Mouse (Mus musculus) cerebellum, adult 11 months (tissue): ENCODE results near the gene Usp22.
"Not testable (repeated sequence)": the region's sequence is repeated elsewhere in the genome, so short reads cannot be mapped to it uniquely, and the experiment has no call there.

Experiments
- DNase-seq: peaks from one replicate; pipeline ENCODE4 v3.0.0; 2022

Gene Usp22

DNA sequence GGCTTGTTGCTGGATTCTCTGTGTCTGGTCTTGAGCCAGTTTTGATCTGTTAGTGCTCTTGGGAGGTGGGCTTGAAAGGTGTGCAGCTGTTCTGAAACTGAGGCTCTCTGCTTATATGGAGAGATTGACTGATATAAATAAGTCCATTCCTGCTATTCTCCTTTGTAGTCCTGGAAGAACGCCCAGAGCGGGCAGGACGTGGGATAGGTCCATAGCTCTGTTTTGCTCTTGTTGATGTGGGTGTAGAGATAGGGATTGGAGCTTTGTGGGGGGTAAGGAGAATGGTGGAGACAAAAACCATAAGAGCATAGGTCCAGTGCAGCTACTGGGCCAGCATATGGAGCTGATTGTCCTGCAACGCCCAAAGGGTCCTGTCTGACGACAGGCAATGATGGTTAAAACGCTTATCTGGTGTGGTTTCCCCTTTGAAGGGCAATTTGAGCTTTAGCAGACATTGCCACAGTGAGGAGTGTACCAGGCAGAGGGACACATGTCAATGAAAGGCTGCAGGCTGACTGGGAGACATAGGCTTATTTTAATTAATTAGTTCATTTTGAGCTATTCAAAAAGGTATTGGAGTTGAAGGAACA is 31.8 kb downstream of the Usp22 start:
- no peak for DNase-seq

DNA sequence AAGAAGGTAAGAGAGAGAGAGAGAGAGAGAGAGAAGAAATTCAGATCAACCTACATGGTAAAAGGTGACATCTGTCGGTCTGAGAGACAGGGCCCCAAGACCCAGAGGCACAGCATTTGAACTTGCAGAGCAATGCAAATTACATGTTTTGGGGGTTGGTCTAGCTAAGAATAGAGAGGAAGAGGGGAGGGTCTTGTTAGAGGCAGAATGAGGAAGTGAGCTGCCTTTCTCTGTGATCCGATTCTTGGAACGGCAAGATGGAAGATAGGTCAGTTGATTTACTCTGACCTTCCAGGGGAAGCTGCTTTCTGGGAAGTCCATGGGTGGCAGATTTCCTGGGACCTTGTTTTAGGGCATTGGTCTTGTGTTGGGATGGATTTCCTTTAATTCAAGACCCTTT is 32.6 kb downstream of the Usp22 start:
- DNase-seq: no peak

DNA sequence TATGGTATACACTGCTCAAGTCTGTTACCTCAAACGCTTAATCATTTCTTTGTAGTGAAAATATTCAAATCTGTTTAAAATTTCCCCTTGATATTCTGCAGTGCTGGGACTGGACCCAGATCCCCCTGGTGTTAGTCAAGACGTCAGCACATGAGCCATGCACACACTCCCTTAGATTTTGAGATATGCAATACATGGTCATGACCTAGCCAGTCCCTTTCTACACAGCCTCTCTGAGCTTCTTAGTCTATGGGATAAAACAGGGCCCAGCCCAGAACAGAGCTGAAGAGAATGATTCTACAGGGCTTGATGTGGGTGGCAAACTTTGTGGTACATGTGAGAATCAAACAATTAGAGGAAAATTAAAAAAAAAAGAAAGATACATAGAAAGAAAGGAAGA is 33.2 kb downstream of the Usp22 start:
- no peak for DNase-seq

GRCm38 (mm10) chr11:61132943-61133342 is 41.9 kb downstream of the Usp22 start:
- no peak for DNase-seq

- DNase-seq: not testable (repeated sequence)
Observed at GRCm38 (mm10) chr11:61130646-61131045, 44.2 kb downstream of the Usp22 start.

- no peak for DNase-seq
Observed at GRCm38 (mm10) chr11:61129305-61129704, 45.5 kb downstream of the Usp22 start.

GRCm38 (mm10) chr11:61127421-61128055 is 47.3 kb downstream of the Usp22 start:
- DNase-seq: no peak

DNA sequence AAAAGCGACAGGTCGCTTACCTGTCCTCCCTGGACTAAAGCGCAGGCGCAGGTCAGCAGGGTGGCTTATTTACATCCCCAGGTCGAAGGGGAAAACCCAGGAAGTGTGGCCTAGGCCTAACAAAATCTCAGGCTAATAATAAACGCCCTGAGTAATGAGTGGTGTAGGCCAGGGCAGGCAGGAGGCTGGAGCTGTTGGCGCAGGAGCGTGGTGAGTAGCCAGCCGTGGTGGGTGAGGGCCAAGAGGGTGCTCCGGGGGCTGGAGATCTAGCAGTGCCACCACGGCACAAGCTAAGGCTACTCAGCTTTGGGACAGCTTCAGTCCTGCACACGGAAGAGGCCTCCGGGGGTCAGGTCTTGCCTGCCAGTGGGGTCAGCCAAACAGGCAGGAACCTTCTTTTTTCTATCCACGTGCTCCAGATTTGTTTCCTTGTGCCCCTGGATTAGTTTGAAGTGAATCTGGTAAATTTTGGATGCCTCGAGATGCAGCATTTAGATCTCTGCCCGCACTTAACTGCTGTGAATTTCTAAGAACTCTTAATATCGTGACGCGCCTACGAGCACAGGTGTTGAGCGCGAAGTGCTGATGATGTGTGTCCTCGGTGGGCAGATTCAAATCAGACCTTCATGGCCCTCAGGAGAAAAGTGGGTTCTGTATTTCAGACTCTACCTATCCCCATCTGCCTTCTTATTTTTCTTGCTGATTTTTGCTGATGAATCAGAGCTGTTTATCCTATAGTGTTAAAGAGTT is 48.1 kb downstream of the Usp22 start, which contains the start of gene Tnfrsf13b:
Gene Tnfrsf13b, plus strand, starts transcription at position 150 of the 750 bp plus-strand sequence.
- no peak for DNase-seq

GRCm38 (mm10) chr11:61125970-61126369 is 48.9 kb downstream of the Usp22 start:
- no peak for DNase-seq

DNA sequence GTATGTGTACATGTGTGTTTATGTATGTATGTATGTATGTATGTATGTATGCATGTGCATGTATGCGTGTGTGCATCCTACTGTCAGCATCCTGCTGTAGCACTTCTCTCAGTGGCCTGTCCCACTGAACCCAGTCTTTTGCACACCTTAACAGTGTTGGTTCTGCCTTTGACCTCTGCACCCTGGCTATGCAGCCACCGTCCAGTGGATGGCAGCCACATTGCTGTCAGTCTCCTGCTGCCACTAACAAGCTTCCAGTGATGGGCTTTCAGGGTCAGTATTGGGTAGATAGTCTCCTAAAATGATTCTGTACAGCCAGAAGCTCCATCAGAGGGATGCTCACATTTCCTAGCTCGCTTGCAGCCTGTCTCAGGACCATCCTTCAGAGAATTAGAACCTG is 51.0 kb downstream of the Usp22 start:
- DNase-seq: no peak

DNA sequence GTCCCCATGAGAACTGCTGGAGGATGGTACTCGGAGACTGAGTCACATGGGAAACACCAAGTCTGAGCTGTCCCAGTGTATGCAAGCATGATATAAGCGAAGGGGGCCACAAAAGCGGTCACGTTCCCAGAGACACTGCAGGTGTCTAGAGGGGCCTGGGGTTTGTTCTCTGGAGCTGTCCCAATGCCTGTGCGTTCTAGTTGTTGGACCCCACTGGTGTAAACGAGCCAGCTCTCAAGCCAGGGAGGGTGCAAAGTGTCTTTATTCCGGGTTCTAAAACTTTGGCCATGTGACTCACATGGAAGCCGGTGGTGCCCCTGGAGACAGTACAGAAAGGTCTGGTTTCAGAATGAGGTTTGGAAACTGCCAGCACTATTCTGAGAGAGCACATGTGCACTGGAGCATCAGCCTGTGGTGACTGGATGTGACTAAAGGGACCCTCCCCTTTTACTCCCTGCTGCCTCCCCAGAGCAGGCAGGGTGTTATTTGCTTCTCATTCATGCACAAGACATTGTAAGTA is 52.0 kb downstream of the Usp22 start:
- no peak for DNase-seq

DNA sequence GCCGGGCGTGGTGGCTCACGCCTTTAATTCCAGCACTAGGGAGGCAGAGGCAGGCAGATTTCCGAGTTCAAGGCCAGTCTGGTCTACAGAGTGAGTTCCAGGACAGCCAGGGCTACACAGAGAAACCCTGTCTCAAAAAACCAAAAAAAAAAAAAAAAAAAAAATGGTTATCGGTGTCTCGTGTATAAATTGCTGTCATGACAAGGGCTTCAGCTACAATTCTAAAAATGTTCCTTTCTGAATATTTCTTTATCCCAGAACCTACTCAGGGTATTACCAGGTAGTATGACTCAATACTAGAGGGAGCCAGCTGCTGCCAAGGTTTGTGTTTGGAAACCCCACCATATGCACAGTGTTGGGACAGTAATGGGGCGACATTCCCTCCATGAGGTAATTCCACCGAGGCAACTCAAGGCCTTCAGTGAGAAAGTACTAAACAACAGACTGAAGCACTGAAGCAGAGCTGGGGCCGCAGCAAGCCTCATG is 52.5 kb downstream of the Usp22 start:
- DNase-seq: no peak

GRCm38 (mm10) chr11:61119996-61120583 is 54.8 kb downstream of the Usp22 start:
- no peak for DNase-seq

DNA sequence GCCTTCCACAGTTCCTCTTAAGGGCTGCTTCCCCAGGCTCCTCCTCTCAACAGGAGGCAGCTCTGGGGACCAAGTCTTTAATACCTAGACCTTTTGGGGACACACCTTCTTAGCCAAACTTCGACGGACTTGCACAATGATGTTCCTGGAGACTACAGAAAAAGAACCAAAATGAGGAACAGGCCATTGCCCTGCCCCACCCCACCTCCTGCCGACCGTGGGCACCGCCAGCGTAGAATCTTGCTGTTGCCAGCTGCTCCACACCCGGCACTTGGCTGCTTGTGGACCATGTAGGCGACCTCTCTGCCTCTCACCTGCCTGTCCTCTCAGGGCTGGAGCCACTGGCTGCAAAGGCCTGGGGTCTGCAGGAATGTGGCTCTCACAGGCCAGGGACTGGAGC is 58.6 kb downstream of the Usp22 start:
- no peak for DNase-seq

DNA sequence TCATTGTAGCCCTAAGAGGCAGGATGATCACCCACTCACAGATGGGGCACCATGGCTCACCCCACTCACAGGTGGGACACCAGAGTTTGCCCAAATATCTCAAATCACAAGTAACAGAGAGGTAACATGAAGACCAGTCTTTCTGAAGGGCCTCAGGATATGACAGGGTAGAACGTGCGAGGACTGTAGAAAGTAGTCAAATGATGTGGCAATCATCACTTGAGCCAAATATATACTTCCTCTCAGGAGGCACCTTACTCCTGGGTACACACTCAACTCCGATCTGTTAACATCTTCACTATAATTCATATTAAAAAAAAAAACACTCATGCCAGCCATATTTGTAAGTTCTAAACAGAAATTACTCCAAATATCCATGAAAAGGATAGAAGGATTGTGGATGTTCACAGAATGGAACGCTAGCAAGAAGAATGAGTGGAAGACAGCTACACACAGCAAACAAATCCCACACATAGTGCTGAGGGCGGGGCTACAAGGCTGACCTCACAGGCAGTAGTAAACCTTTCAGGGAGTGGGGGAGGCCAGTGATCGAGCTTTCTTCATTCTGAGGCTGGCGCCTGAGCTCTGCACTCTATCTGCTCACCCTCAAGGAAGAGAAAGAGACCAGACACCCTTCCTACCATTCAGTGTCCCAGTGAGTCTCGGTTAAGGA is 62.4 kb downstream of the Usp22 start:
- DNase-seq: no peak

- DNase-seq: no peak
Observed at GRCm38 (mm10) chr11:61111472-61111871, 63.4 kb downstream of the Usp22 start.

DNA sequence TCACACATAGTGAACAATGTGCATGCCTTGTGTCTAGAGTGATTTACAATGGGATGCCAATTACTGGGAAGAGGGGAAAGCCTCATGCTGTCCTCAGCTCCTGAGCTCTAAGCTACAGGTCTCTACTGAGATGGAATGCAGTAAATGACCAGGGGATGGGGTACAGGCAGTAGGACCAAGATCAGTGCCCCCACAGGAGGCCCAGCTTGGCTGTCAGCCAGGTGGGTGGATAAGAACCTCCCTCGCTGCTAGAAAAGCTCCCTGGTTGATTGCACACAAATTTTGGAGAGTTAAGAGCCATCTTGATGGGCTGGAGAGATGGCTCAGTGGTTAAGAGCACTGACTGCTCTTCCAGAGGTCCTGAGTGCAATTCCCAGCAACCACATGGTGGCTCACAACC is 63.9 kb downstream of the Usp22 start:
- no peak for DNase-seq

DNA sequence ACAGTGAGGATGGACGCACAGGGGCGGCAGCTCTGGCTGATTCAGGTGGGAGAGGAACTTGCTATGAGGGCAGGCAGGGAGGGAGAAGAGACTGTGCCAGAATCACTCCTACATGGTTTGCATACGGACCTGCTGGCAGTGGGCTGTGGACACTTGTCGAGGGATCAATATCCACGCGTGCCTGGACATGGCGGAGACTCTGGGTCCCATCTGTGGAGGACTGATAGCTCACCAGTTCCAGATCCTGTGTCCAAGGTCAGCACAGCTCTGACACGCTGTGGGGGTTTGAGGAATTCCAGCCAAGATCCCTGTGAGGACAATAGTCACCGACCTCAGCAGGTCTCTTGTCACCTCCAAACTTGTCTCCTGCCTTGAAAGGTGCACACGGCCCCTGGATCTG is 64.7 kb downstream of the Usp22 start:
- no peak for DNase-seq

DNA sequence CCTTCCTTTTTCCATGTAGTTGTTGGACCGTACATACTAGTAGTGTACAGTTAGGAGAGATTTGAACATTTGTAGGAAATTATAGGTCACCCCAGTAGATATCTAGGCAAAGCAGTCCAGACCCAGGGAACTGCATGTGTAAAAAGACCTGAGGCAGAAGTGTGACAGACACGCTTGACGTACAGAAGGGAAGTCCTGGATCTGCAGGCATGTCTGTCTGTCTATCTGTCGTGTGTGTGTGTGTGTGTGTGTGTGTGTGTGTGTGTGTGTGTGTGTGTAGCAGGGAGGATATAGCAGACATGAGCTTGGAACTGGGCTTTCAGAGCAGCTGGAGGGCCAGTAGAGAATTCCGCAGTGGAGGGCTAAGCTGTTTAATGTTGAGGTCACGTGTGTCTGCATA is 65.1 kb downstream of the Usp22 start:
- no peak for DNase-seq

GRCm38 (mm10) chr11:61108911-61109361 is 65.9 kb downstream of the Usp22 start:
- no peak for DNase-seq

- DNase-seq: peak; percentile 82
Observed at GRCm38 (mm10) chr11:61104241-61104901, 70.5 kb downstream of the Usp22 start.
